Mouse (Mus musculus): Measurements from ENCODE around the gene Mbnl1. TPM values are rescaled to one million over a fixed set of nuclear protein-coding genes. Genes with fewer than 3 reads are reported as not detected.
A peak's percentile ranks its signal among the peaks of the same experiment; 100 is the strongest.

The Mbnl1 gene
- polyA plus RNA-seq, 1 experiment from 2014 or later = 48.4 TPM

- 3% methylated on average over 2 of the region's 2 CpGs for WGBS
- no peak overlapping the region for H3K9ac ChIP-seq
- ATAC-seq (replicated peaks) = no peak
Observed at GRCm38 (mm10) chr3:60608952-60609403, 136.3 kb downstream of the Mbnl1 start.

DNA sequence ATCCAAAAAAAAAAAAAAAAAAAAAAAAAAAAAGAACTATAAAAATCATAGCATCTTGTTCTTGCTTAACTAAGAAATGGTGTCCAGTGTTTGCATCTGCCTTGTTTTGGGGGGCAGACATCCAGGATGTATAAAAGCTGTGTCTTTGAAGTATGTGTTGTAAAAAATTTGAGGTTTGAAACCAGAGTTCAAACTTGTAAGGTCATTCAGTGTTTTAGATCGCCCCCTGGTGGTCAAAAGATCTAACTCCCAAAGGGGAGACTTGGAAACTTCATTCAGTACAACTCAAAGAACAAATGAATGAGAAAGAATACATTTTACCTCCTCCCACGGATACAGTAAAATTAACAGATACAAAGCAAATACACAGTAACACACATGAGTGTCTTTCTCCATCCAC, 139.2 kb downstream of the Mbnl1 start:
- no peak for ATAC-seq (replicated peaks)

More at GRCm38 (mm10) chr3:60608952-60609403, 136.3 kb downstream of the Mbnl1 start:
- no peaks in the 10 kb centered on the region for H3K4me1 ChIP-seq
- H3K36me3 ChIP-seq (replicated peaks) = no peaks in the 10 kb centered on the region
- no peak overlapping the region for H3K4me2 ChIP-seq
- no peak overlapping the region for H3K27ac ChIP-seq
- no peaks in the 10 kb centered on the region for H3K27me3 ChIP-seq (replicated peaks)
- no peak overlapping the region for H3K4me3 ChIP-seq
- no peaks in the 10 kb centered on the region for H3K9me3 ChIP-seq

DNA sequence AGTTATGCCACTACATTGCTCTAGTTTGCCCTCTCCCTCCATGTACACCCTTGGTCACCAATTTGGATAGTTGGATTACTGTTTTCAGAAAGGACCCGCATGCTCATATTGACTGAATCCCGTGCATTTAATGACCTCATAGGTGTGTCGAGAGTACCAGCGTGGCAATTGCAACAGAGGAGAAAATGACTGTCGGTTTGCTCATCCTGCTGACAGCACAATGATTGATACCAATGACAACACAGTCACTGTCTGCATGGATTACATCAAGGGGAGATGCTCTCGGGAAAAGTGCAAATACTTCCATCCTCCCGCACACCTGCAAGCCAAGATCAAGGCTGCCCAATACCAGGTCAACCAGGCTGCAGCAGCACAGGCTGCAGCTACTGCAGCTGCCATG, 140.5 kb downstream of the Mbnl1 start:
- Histone ChIP-seq H3K36me3 (replicated peaks) (no peaks in the 10 kb centered on the region), H3K27ac (no peak overlapping the region), H3K9me3 (no peaks in the 10 kb centered on the region), H3K27me3 (replicated peaks) (no peaks in the 10 kb centered on the region), H3K9ac (no peak overlapping the region), H3K4me3 (no peak overlapping the region), H3K4me1 (no peaks in the 10 kb centered on the region), H3K4me2 (no peak overlapping the region)
- ATAC-seq (replicated peaks) = no peak
- WGBS = 92% methylated on average over 7 of the region's 7 CpGs

More for the DNA sequence above, 139.2 kb downstream of the Mbnl1 start:
- Histone ChIP-seq H3K4me3 (no peak overlapping the region), H3K4me2 (no peak overlapping the region), H3K36me3 (replicated peaks) (no peaks in the 10 kb centered on the region), H3K4me1 (no peaks in the 10 kb centered on the region), H3K9me3 (no peaks in the 10 kb centered on the region), H3K9ac (no peak overlapping the region), H3K27ac (no peak overlapping the region), H3K27me3 (replicated peaks) (no peaks in the 10 kb centered on the region)
- WGBS = 12% methylated on average over 2 of the region's 2 CpGs

GRCm38 (mm10) chr3:60614516-60614915, 141.9 kb downstream of the Mbnl1 start:
- WGBS = 70% methylated on average over 7 of the region's 7 CpGs
- Histone ChIP-seq H3K4me3 (no peak overlapping the region), H3K9ac (no peak overlapping the region), H3K9me3 (no peaks in the 10 kb centered on the region), H3K27me3 (replicated peaks) (no peaks in the 10 kb centered on the region), H3K36me3 (replicated peaks) (no peaks in the 10 kb centered on the region), H3K4me1 (no peaks in the 10 kb centered on the region), H3K27ac (no peak overlapping the region), H3K4me2 (no peak overlapping the region)
- no peak for ATAC-seq (replicated peaks)

DNA sequence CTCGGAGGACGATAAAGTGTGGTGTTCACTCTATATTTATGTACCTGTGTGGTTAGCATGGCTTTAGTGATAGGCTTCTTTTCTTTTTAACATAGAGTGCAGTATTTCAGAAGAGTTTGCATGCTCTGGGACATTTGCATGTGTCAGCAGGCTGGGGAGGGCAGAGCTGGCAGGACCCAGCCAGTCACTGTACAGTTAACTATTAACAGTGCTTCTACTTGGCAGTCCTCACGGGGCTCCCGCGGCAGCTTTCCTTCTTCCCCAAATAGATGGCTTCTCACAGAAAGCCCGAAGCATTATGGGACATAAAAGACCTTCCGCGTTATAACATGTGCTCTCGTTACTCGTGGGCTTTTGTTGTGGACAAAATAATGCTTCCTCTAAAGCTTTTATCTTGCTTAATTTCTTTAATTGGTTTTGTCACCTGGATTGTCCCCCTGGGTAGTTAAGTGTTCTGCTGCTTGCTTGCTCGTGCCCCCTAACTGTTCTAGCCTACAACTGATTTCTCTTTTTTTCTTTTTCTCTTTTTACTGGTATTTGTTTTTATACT, 142.5 kb downstream of the Mbnl1 start:
- ATAC-seq (replicated peaks) = peak; percentile 60; the same call in 1 of the 2 replicates
- H3K9me3 ChIP-seq = no peaks in the 10 kb centered on the region
- WGBS = 59% methylated on average over 11 of the region's 11 CpGs
- no peaks in the 10 kb centered on the region for H3K36me3 ChIP-seq (replicated peaks)
- H3K9ac ChIP-seq = no peak overlapping the region
- H3K4me1 ChIP-seq = no peaks in the 10 kb centered on the region
- H3K27me3 ChIP-seq (replicated peaks) = no peaks in the 10 kb centered on the region
- H3K4me3 ChIP-seq = no peak overlapping the region
- H3K27ac ChIP-seq = 0 out of 2 replicates have a peak overlapping the region, but pooled peaks have one; percentile 20
- H3K4me2 ChIP-seq = peak overlapping the region; percentile 10

GRCm38 (mm10) chr3:60615615-60616014, 143.0 kb downstream of the Mbnl1 start:
- 0 out of 2 replicates have a peak, but pooled peaks have one; percentile 13 for ATAC-seq (replicated peaks)
- 64% methylated on average over 7 of the region's 7 CpGs for WGBS
- no peak overlapping the region for H3K9ac ChIP-seq
- no peaks in the 10 kb centered on the region for H3K36me3 ChIP-seq (replicated peaks)
- no peak overlapping the region for H3K4me3 ChIP-seq
- H3K9me3 ChIP-seq = no peaks in the 10 kb centered on the region
- H3K4me2 ChIP-seq = peak overlapping the region; percentile 10
- no peaks in the 10 kb centered on the region for H3K4me1 ChIP-seq
- H3K27ac ChIP-seq = 0 out of 2 replicates have a peak overlapping the region, but pooled peaks have one; percentile 20
- H3K27me3 ChIP-seq (replicated peaks) = no peaks in the 10 kb centered on the region

GRCm38 (mm10) chr3:60616147-60616546, 143.5 kb downstream of the Mbnl1 start:
- Histone ChIP-seq H3K27me3 (replicated peaks) (no peaks in the 10 kb centered on the region), H3K27ac (no peak overlapping the region), H3K4me1 (no peaks in the 10 kb centered on the region), H3K9me3 (no peaks in the 10 kb centered on the region), H3K4me3 (no peak overlapping the region), H3K4me2 (no peak overlapping the region), H3K36me3 (replicated peaks) (no peaks in the 10 kb centered on the region), H3K9ac (no peak overlapping the region)
- 90% methylated on average over 2 of the region's 2 CpGs for WGBS
- no peak for ATAC-seq (replicated peaks)

- no peaks in the 10 kb centered on the region for H3K36me3 ChIP-seq (replicated peaks)
- H3K27me3 ChIP-seq (replicated peaks) = no peaks in the 10 kb centered on the region
- WGBS = 100% methylated on average over 1 of the region's 1 CpGs
- H3K27ac ChIP-seq = no peak overlapping the region
- no peaks in the 10 kb centered on the region for H3K4me1 ChIP-seq
- no peak overlapping the region for H3K4me2 ChIP-seq
- no peak overlapping the region for H3K4me3 ChIP-seq
- no peak for ATAC-seq (replicated peaks)
- H3K9me3 ChIP-seq = no peaks in the 10 kb centered on the region
- no peak overlapping the region for H3K9ac ChIP-seq
Observed at GRCm38 (mm10) chr3:60617643-60618042, 145.0 kb downstream of the Mbnl1 start.

DNA sequence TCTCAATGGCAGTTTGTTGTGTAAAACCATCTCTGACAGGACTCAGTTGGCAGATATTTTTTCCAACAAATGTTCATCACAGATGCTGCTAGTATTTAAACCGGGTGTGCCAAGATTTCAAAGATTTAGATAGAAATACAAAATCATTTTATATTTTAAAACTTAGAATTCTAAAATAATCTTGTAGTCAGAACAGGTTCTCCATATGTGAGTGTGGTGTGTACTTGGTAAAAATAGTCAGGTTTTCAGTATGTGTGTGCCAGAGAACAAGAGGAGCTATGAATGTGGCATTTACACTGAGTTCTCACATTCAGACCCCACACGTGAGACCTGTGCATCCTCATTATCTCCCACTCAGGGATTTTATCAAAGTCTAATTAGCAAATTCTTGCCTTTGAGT, 147.6 kb downstream of the Mbnl1 start:
- no peaks in the 10 kb centered on the region for H3K36me3 ChIP-seq (replicated peaks)
- no peaks in the 10 kb centered on the region for H3K4me1 ChIP-seq
- no peak overlapping the region for H3K27ac ChIP-seq
- ATAC-seq (replicated peaks) = no peak
- 73% methylated on average over 2 of the region's 2 CpGs for WGBS
- no peak overlapping the region for H3K4me2 ChIP-seq
- H3K9ac ChIP-seq = no peak overlapping the region
- H3K9me3 ChIP-seq = no peaks in the 10 kb centered on the region
- no peak overlapping the region for H3K4me3 ChIP-seq
- H3K27me3 ChIP-seq (replicated peaks) = no peaks in the 10 kb centered on the region

DNA sequence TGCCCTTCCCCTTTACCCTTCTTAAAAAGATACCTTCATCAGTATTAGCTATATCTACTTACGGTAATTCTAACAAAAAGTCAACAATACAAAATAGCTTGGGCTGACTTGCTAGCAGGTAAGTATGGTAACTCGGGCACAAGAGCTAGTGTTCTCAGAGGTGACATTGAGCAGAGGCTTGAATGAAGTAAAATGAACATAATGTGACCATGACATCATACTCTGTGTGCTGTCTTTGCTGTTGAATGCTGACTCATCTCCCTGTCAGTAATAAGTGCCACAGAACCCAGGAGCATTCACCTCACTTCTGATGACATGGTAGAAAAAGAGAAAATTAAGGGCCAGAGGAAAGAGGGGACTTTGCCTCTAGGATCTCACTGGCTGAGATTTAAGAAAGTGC, 158.6 kb downstream of the Mbnl1 start:
- 85% methylated on average over 2 of the region's 2 CpGs for WGBS
- no peak overlapping the region for H3K9ac ChIP-seq
- no peak overlapping the region for H3K4me2 ChIP-seq
- H3K4me3 ChIP-seq = no peak overlapping the region
- H3K9me3 ChIP-seq = no peaks in the 10 kb centered on the region
- no peak for ATAC-seq (replicated peaks)
- H3K36me3 ChIP-seq (replicated peaks) = 0 out of 2 replicates have a peak, but pooled peaks cover 2% of the 10 kb centered on the region
- H3K27ac ChIP-seq = no peak overlapping the region
- no peaks in the 10 kb centered on the region for H3K4me1 ChIP-seq
- H3K27me3 ChIP-seq (replicated peaks) = no peaks in the 10 kb centered on the region

- Histone ChIP-seq H3K9me3 (no peaks in the 10 kb centered on the region), H3K4me3 (no peak overlapping the region), H3K4me2 (no peak overlapping the region), H3K9ac (no peak overlapping the region), H3K27me3 (replicated peaks) (no peaks in the 10 kb centered on the region), H3K27ac (no peak overlapping the region), H3K36me3 (replicated peaks) (no peaks in the 10 kb centered on the region), H3K4me1 (no peaks in the 10 kb centered on the region)
- WGBS = 88% methylated on average over 5 of the region's 5 CpGs
- peak; percentile 45; the same call in 1 of the 2 replicates for ATAC-seq (replicated peaks)
Observed at GRCm38 (mm10) chr3:60631754-60632153, 159.1 kb downstream of the Mbnl1 start.

DNA sequence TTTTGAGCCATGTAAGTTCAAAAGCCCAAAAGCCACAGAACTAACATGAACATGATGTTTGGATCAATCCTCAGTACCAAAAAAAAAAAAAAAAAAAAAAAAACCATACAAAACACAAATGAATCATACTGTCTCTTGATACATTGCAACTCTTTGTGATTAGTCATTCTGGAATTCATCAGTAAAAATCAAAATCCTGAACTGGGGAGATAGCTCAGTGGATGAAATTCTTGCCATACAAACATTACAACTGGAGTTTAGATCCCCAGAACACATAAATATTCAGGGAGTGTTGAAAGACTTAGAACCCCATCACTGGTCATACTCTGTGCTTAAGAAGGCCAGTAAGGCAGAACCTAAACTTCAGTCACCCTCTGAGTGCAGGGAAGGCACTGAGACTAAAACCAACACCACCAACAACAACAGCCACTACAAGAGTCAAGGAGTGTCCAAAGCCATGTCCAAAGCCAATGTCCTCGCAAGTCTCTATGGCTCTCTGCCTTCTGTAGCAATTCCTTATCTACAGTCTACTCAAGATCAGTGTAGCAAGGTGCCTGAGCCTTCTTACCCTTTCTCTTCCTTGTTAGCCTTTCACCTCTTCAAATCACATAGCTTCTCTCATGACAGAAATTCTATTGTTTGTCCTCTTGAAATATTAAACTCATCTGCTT, 160.3 kb downstream of the Mbnl1 start:
- Histone ChIP-seq H3K4me2 (no peak overlapping the region), H3K27ac (no peak overlapping the region), H3K4me1 (no peaks in the 10 kb centered on the region), H3K4me3 (no peak overlapping the region), H3K27me3 (replicated peaks) (no peaks in the 10 kb centered on the region), H3K36me3 (replicated peaks) (no peaks in the 10 kb centered on the region), H3K9ac (no peak overlapping the region), H3K9me3 (no peaks in the 10 kb centered on the region)
- ATAC-seq (replicated peaks) = no peak
- 93% methylated on average over 1 of the region's 1 CpGs for WGBS

GRCm38 (mm10) chr3:60638530-60638929, 165.9 kb downstream of the Mbnl1 start:
- no peak overlapping the region for H3K4me3 ChIP-seq
- no peak overlapping the region for H3K9ac ChIP-seq
- ATAC-seq (replicated peaks) = no peak
- no peaks in the 10 kb centered on the region for H3K27me3 ChIP-seq (replicated peaks)
- H3K9me3 ChIP-seq = no peaks in the 10 kb centered on the region
- H3K4me1 ChIP-seq = no peaks in the 10 kb centered on the region
- H3K4me2 ChIP-seq = no peak overlapping the region
- no peak overlapping the region for H3K27ac ChIP-seq
- H3K36me3 ChIP-seq (replicated peaks) = no peaks in the 10 kb centered on the region
- whole genome bisulfite sequencing = 83% methylated on average over 3 of the region's 3 CpGs
